Mouse (Mus musculus) heart, postnatal 0 days (tissue): ENCODE results near the gene Lmbrd1. TPM values are rescaled to one million over a fixed set of nuclear protein-coding genes. Genes with fewer than 3 reads are reported as not detected.

ENCODE experiments used
- ATAC-seq: fragments of 200-750 bp; cut with Nextera tagmentation; 2 replicates; pipeline ENCODE4 v1.8.0; 2017; ENCODE audit warnings: low read depth, moderate number of reproducible peaks, moderate library complexity; ENCODE audit not compliant: insufficient read depth
- DNase-seq: peaks from one replicate; pipeline ENCODE4 v3.0.0-alpha.2; 2016; ENCODE audit warnings: low spot score
- H3K27ac ChIP-seq: fragments of 300-500 bp; sonication (generic); 2 replicates; pipeline ENCODE4 v1.5.1; 2014; ENCODE audit warnings: low read depth, mild to moderate bottlenecking
- H3K27me3 ChIP-seq: fragments of 300-500 bp; sonication (generic); 2 replicates; pipeline ENCODE4 v1.6.1; 2014; ENCODE audit warnings: low read length, mixed read lengths; ENCODE audit not compliant: control insufficient read depth, insufficient read depth
- H3K36me3 ChIP-seq: fragments of 300-500 bp; sonication (generic); replicated peaks from 2 replicates; pipeline ENCODE4 v1.6.1; 2014; ENCODE audit warnings: low read length, mixed read lengths; ENCODE audit not compliant: control insufficient read depth, insufficient read depth
- H3K4me1 ChIP-seq: fragments of 300-500 bp; sonication (generic); 2 replicates; pipeline ENCODE4 v1.6.1; 2014; ENCODE audit warnings: antibody characterized with exemption; ENCODE audit not compliant: control insufficient read depth, insufficient read depth
- H3K4me2 ChIP-seq: fragments of 300-500 bp; sonication (generic); 2 replicates; pipeline ENCODE4 v1.6.1; 2014; ENCODE audit warnings: low read depth, mild to moderate bottlenecking, low read length, moderate library complexity
- H3K4me3 ChIP-seq: fragments of 300-500 bp; sonication (generic); 2 replicates; pipeline ENCODE4 v1.5.1; 2014; ENCODE audit warnings: low read depth, low read length
- H3K9ac ChIP-seq: fragments of 300-500 bp; sonication (generic); replicated peaks from 2 replicates; pipeline ENCODE4 v1.6.1; 2014; ENCODE audit warnings: low read depth, low read length, mixed read lengths
- H3K9me3 ChIP-seq: fragments of 300-500 bp; sonication (generic); replicated peaks from 2 replicates; pipeline ENCODE4 v1.6.1; 2016; ENCODE audit warnings: low read length; ENCODE audit not compliant: control insufficient read depth
- CTCF ChIP-seq: IDR thresholded peaks from 2 replicates; pipeline ENCODE4 v1.5.1; 2016; ENCODE audit warnings: antibody characterized with exemption, control low read depth, low read depth
- EP300 ChIP-seq: IDR thresholded peaks from 2 replicates; pipeline ENCODE4 v1.6.1; 2016; ENCODE audit warnings: antibody characterized with exemption, low read depth
- WGBS: fragments of 180-500 bp; shearing (Covaris S2); extraction: QIAGEN DNeasy Blood & Tissue Kit; methylation state at CpG from one replicate; pipeline ENCODE4 v1.1.7; 2014; 5-methylcytosine and 5-hydroxymethylcytosine counted together
- polyA plus RNA-seq: library from polyadenylated mRNA; unstranded; fragments of >200 nt; fragmentation: Nextera tagmentation; extraction: Ambion mirVana; gene quantifications from 2 replicates; pipeline ENCODE4 v1.2.1, GENCODE M21; 2015
- total RNA-seq: library from RNA; depleted of rRNA; stranded (reverse); fragments of >200 nt; gene quantifications from 2 replicates; pipeline ENCODE4 v1.2.3, GENCODE M21; 2014; ENCODE audit warnings: low replicate concordance

Lmbrd1 gene
- total and polyA plus RNA-seq, 2 experiments from 2014 or later, result 28.9 to 35.1 TPM

DNA sequence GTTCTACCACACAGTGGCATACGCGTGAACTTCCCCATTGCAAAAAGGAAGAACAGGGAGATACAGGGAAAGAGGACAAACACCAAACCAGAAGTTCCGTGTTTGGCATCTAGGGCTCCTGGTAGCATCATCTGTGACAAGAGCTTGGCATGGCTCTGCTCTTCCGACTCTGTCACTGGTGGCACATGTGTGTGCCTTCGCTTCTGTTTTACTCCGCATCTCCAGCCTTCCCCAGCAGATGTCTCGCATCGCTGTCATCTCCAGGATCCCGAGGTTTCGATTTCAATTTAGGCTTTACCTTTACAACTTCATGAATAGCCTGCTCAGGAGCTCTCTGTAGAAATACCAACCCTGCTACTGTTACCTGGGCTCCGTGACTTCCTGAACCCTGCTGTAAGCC is 51.4 kb downstream of the Lmbrd1 start:
- no peak for TF ChIP-seq EP300
- no peak for TF ChIP-seq CTCF
- Histone ChIP-seq H3K4me1 (no peaks in the 10 kb centered on the region), H3K36me3 (peaks cover 49% of the 10 kb centered on the region), H3K27ac (no peak overlapping the region), H3K4me2 (no peak overlapping the region), H3K9ac (no peak overlapping the region), H3K27me3 (no peaks in the 10 kb centered on the region), H3K9me3 (no peaks in the 10 kb centered on the region), H3K4me3 (no peak overlapping the region)
- 95% methylated on average over 11 of the region's 11 CpGs for WGBS
- DNase-seq (no peak), ATAC-seq (no peak)

DNA sequence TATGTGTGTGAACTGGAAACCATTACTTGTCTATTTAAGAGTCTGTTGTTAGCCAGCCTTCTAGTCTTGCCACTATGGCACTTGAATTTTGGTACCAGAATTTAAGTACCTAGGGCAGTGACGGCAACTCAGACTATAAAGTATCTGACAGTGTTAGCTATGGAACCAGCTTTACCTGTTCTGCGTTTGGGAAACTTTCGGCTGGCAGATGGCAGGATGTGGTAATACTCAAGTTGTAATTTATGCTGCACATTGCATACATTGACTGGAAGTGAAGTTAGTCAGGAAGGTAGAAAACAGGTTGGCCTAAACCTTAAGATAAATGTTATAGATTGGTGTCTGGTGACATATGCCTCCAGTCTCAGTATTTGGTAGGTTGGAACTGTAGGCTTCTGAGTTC is 53.9 kb downstream of the Lmbrd1 start:
- H3K27me3 ChIP-seq, result no peaks in the 10 kb centered on the region
- ATAC-seq (no peak), DNase-seq (no peak)
- H3K27ac ChIP-seq, result no peak overlapping the region
- H3K4me3 ChIP-seq, result no peak overlapping the region
- peaks cover 49% of the 10 kb centered on the region for H3K36me3 ChIP-seq
- H3K9ac ChIP-seq, result no peak overlapping the region
- no peaks in the 10 kb centered on the region for H3K9me3 ChIP-seq
- no peak for TF ChIP-seq EP300
- no peak for TF ChIP-seq CTCF
- no peaks in the 10 kb centered on the region for H3K4me1 ChIP-seq
- WGBS, result 95% methylated on average over 3 of the region's 3 CpGs
- no peak overlapping the region for H3K4me2 ChIP-seq

- Histone ChIP-seq H3K36me3 (peaks cover 33% of the 10 kb centered on the region), H3K4me2 (no peak overlapping the region), H3K4me1 (no peaks in the 10 kb centered on the region), H3K4me3 (no peak overlapping the region), H3K27ac (no peak overlapping the region), H3K27me3 (no peaks in the 10 kb centered on the region), H3K9me3 (no peaks in the 10 kb centered on the region), H3K9ac (no peak overlapping the region)
- WGBS, result 69% methylated on average over 5 of the region's 5 CpGs
- no peak for TF ChIP-seq EP300
- no peak for TF ChIP-seq CTCF
- ATAC-seq (no peak), DNase-seq (no peak)
Observed at GRCm38 (mm10) chr1:24734866-24735265, 56.4 kb downstream of the Lmbrd1 start.

DNA sequence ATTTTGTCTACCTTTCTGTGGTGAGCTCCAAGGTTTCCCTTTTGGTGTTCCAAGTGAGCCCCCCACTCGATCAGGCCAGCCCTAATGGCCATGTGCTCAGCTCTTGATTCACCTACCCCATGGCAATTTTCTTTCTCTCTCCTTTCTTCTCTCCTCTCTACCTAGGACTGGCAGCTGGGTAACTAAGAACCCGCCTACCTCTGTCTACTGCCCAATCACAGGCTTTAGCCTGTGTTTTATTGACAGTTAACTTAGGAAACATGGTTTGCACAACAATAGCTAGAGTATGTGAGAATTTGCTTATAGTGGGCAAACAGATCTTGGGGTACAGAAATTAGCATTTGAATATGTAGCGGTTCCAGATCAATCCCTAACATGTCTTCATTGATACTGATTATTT is 62.5 kb downstream of the Lmbrd1 start:
- Histone ChIP-seq H3K4me2 (no peak overlapping the region), H3K36me3 (peaks cover 12% of the 10 kb centered on the region), H3K27ac (no peak overlapping the region), H3K4me3 (no peak overlapping the region), H3K9me3 (no peaks in the 10 kb centered on the region), H3K27me3 (no peaks in the 10 kb centered on the region), H3K9ac (no peak overlapping the region), H3K4me1 (no peaks in the 10 kb centered on the region)
- TF ChIP-seq EP300 (no peak), CTCF (no peak)
- DNase-seq (no peak), ATAC-seq (no peak)
- 84% methylated on average over 3 of the region's 3 CpGs for WGBS

GRCm38 (mm10) chr1:24741552-24741951 is 63.1 kb downstream of the Lmbrd1 start:
- Histone ChIP-seq H3K9me3 (no peaks in the 10 kb centered on the region), H3K36me3 (peaks cover 15% of the 10 kb centered on the region), H3K9ac (no peak overlapping the region), H3K4me3 (no peak overlapping the region), H3K27me3 (no peaks in the 10 kb centered on the region), H3K4me2 (no peak overlapping the region), H3K27ac (no peak overlapping the region), H3K4me1 (no peaks in the 10 kb centered on the region)
- DNase-seq (no peak), ATAC-seq (no peak)
- no peak for TF ChIP-seq EP300
- TF ChIP-seq CTCF, result no peak
- 59% methylated on average over 3 of the region's 3 CpGs for WGBS

DNA sequence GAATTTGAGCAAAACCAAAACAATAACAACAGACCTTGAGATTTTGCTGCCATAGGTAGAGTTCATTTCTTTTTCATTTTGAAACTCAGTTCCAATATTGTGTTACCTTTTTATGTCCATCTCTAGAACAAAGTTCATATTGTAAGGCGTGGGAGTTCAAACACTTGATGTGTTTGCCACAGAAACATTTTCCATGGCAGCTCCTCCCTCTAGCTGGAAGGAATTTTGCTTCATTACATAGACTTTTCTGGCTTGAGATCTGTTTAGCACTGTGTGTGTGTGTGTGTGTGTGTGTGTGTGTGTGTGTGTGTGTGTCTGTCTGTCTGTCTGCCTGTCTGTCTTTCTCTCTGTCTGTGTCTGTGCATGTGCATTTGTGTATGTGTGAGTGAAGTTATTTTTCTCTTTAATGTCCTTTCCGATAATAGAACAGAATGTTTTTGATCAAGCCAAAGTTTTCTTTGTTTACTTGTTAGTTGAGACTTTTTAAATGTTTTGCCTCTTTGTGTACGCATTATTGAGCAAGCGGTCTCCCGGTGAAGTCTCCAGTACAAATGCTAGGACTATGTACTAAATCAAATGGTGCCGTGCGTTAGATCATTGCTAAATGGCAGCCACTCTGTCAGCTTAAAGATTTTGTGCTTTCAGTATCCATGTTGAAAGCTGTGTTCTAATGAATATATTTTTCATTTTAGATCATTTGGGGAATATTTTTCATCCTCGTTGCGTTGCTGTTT is 64.9 kb downstream of the Lmbrd1 start:
- no peaks in the 10 kb centered on the region for H3K4me1 ChIP-seq

More for the DNA sequence above, 64.9 kb downstream of the Lmbrd1 start:
- ATAC-seq (no peak), DNase-seq (no peak)
- WGBS, result 92% methylated on average over 9 of the region's 9 CpGs
- H3K4me3 ChIP-seq, result no peak overlapping the region
- no peak overlapping the region for H3K4me2 ChIP-seq
- H3K27me3 ChIP-seq, result no peaks in the 10 kb centered on the region
- H3K9me3 ChIP-seq, result no peaks in the 10 kb centered on the region
- TF ChIP-seq CTCF (no peak), EP300 (no peak)
- H3K36me3 ChIP-seq, result peaks cover 22% of the 10 kb centered on the region
- no peak overlapping the region for H3K27ac ChIP-seq
- H3K9ac ChIP-seq, result no peak overlapping the region
